Mouse (Mus musculus) ovary, postnatal 14 days (tissue): Measurements from ENCODE around the gene Ccdc120.

Source experiments
- DNase-seq: peaks from one replicate; pipeline ENCODE4 v3.0.0; 2022; ENCODE audit warnings: low spot score

Gene Ccdc120

DNA sequence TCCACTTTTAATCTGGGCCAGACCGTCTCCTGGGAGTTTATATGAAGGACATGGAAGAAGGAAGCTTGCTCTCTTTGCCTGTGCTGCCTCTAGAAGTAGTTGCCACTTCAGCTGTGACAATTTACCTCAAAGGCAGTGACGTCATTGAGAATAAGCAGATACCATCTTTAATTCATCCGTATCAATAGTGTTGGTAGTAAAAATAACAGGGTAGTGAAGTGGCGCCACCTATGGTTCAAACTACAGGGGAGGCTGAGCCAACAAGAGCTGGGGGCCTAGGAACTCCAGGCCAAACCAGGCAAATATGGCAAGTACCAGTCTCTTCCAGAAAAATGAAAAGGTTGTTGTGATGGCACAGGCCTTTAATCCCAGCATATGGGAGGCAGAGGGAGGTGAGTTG lies 57.8 kb downstream of the Ccdc120 start:
- DNase-seq, result no peak

DNA sequence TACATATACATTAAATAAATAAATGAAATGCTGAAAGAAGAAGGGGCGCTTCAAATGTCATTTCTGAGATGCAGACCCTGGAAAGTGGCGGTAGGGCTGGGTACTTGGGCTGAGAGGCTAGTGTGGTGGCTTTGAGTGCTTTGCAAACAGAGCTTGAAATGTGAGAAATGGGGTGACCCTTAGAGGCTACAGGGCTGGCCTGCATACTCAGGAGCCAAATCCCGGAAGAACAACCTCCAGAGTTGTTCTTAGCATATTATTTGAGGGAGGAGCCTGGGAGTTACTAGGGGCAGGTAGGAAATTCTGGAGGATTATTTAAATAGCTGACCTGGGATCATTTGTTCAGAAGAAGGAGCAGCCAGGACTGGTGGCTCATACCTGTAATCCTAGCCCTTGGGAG lies 60.2 kb downstream of the Ccdc120 start:
- no peak for DNase-seq

DNA sequence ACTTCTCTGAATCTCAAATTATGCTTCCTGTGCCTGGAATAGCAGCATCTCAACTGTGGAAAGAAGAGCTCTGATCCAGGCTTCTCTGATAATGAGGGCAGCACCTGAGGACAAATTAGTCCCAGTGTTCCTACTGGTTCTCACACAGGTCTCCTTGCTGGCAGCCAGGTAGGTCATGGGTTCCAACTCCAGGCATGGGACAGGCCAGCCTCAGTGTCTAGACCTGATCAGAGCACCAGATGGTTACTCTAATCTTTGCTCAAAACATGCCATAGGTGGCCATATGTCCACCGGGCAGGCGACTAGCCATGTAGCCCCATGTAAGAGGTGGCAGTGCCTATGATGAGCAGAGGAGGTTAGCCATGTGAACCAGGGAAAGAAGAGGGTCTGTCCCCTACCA lies 62.4 kb downstream of the Ccdc120 start:
- no peak for DNase-seq
